Mouse (Mus musculus): ENCODE results near the gene Plekhh1. TPM values are rescaled to one million over a fixed set of nuclear protein-coding genes. Genes with fewer than 3 reads are reported as not detected.

Plekhh1 gene
- polyA plus RNA-seq (2017; shearing (Covaris generic)), result not detected

DNA sequence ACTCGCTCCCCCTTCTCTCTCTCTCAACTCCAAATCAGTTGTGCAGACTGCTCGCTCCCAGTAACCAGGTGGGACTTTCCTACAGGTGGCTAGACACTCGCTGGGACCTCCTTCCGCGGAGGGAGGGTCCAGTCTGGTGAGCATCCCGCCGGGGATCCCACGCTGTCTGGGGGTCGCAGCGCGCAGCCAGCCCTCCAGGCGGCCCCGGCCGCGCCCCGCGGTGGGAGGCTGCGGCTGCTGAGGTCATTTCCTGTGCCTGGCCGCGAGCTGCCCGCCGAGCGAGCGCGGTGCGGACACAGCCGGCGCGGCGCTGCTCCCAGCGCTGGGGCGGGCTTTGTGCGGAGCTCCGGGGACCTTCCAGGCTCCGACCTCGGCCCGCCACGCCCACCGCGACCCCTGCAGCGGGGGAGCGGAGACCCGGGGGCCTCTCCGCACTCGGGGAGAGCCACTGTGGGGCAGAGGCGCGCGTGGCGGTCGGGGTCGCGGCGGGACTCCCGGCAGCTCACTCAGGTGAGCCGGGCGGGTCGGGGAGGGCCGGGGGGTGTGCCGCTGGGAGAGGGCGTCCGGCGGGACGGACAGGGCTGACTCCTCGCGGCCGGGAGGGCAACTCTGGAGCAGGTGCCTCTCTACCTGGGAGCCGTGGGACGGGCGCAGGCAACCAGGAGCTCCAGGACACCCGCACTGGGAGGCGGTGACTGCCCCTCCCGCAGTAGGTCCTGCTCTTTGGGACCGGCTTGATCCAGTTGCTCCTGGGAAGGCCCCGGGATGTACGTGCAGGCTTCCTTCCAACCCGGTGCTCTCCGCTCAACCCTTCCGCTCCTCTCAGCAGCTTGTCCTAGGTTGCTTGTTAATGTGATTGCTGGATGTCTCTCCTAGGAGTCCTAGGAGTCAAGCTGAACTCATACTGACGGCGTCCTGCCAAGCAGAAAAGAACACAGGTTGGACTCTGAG is at the start of gene Plekhh1:
Gene Plekhh1, plus strand, starts transcription at position 253 of the 951 bp plus-strand sequence.

DNA sequence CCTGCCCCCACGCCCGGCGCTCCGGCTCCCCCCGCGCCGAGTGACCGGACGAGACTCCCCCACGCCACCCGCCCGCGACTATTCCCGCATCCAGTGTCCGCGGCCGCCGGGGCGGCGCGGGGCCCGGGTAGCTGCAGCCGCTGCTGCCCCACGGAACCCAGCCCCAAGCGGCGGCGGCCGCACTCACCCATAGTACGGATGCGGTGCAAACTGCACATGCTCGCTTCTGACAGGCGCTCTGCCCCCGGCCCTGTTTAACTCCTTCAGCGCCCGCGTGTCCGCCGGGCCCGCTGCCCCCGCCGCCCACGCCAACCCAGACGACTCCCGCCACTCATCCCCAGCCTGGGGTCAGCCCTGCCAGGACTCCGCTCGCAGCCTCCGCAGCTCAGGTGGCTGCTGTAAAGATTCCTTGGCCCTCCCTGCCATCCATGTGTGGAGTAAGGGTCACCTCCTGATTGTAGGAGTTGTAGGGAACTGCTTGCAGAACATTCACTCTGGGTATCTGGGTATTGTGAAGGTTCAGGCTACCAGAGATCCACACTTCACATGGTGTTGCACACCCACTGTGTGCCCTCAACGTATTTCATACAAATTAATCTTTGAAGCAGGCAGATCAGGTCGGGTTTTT is 21.7 kb upstream of the Plekhh1 start, which contains the start of gene Tmem229b:
Gene Tmem229b, minus strand, starts transcription at position 502 of the 628 bp plus-strand sequence.

DNA sequence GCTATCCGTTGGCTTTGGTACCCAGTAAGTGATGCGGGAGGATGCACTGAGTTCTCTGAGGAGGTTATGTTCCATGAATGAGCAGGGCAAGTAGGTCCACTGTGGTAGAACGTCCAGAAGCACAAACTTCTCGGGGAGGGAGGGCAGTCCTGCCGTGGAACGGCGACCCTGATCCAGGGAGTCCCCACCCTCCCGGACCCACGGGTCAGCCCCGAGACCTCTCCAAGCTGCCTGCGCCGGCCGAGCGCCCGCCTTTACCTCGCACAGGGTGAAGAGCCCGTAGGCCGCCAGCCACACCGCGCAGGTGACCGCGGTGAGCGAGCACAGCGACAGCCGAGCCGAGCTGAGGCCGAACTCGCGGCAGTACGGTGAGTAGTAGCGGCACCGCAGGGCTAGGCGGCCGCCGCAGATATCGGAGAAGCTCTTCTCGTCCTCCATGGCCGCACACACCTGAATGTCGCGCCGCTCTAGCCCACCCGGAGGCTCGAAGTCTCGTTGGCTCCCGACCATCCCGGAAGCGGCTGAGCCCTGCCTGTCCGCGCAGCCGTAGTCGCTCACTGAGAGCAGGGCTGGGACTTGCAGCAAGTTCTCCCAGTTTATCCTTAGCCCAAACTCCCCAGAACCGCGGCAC is 60.3 kb downstream of the Plekhh1 start, which contains the start of gene Pigh:
Gene Pigh, minus strand, starts transcription at position 470 of the 631 bp plus-strand sequence.

DNA sequence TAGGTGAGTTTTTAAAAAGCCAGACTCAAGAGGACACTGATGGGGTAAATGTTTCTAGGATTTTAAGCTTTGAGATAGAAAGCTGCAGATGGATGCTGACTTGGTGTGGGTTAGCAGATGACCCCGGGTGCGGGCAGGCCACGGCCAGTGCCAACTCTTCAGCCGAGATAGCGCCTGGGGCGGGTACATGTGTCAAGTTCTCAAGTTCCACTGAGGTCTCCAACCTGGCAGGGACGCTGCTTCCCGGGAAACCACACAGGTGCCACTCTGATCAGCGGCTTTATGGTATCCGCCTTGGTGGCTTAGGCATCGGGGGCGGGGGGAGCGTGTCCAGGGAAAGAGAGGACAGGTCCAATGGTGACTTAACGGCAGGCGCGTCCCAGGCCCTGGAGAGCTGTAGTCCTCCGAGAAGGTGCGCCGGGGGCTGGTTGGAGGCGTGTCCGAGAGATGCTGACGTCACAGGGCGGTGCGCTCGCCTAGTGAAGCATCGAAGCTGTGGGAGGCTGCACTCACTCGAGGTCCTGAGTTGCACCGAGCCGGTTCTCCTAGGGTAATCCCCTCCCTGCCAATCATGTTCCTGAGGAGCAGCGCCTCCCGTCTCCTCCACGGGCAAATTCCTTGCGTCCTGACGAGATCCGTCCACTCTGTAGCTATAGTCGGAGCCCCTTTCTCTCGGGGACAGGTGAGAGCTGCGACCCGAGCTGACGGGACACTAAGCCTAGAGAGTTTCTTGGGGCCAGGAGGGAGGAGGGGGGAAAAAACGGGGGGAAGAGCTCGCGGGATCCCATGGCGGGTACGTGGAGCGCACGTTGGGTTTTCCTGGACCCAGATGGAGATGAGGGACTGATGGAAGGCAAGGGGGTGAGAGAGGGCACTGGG is 101.6 kb downstream of the Plekhh1 start, which contains the start of gene Arg2:
Gene Arg2, plus strand, starts transcription at position 479 of the 879 bp plus-strand sequence.

Other genes with a start within 250 kb of the Plekhh1 start
- gene Atp6v1d, start 167.5 kb upstream of the Plekhh1 start, polyA plus RNA-seq (2017; shearing (Covaris generic)), result 210 TPM
- 184 TPM for gene Eif2s1, start 167.3 kb upstream of the Plekhh1 start, polyA plus RNA-seq (2017; shearing (Covaris generic))
- 0.36 TPM for gene Plek2, start 122.2 kb upstream of the Plekhh1 start, polyA plus RNA-seq (2017; shearing (Covaris generic))
- 21.2 TPM for gene Tmem229b, start 21.5 kb upstream of the Plekhh1 start, polyA plus RNA-seq (2017; shearing (Covaris generic))
- gene Pigh, start 60.5 kb downstream of the Plekhh1 start, polyA plus RNA-seq (2017; shearing (Covaris generic)), result 5.6 TPM
- 0.50 TPM for gene Arg2, start 101.6 kb downstream of the Plekhh1 start, polyA plus RNA-seq (2017; shearing (Covaris generic))
- 110 TPM for gene Vti1b, start 143.5 kb downstream of the Plekhh1 start, polyA plus RNA-seq (2017; shearing (Covaris generic))
- gene Rdh11, start 163.1 kb downstream of the Plekhh1 start, polyA plus RNA-seq (2017; shearing (Covaris generic)), result 25.6 TPM
- 8.4 TPM for gene Rdh12, start 179.8 kb downstream of the Plekhh1 start, polyA plus RNA-seq (2017; shearing (Covaris generic))

Data from naive thymus-derived CD4-positive, alpha-beta T cell, adult 5 months (primary cell).